Mouse (Mus musculus): ENCODE results near the gene Neurl4.
A peak's percentile ranks its signal among the peaks of the same experiment; 100 is the strongest.

The Neurl4 gene

DNA sequence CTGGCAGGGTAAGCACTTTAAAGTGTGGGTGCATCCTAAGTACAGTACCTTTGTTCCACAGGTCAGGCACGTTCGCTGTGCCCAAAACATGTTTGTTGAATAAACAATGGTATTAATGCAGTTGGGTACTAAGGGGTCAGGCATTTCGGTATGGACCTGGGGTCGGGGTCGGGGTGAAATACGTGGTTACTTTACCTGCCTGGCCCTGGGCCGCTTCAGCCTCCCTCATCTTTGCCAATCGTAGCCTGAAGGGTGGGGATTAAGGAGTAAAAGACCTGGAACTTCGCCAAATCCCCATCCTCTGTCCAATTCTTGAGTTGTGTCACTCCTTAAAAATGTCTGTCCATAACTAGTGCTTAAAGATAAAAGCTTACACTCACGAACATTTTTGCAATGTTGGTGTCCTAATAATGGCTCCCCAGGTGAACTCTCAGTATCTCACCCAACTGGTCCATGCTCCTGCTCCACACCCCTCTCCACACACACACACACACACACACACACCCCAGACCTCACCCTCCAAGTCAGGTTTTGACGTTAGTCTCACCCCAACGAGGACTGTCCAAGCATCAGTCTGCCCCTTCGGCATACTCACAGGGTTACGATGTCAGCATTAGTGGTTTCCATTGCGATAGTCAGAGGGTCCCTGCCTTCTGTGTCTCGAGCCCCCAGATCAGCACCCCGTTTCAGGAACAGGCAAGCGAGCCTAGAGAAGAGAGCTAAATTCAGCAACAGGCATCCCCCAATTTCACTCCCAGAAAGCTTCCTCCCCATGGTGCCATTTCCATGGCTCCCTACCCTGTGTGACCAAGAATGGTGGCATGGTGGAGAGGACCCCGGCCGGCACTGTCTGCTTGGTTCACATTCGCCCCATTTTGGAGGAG is 18.8 kb upstream of the Neurl4 start:
- no peak for DNase-seq

DNA sequence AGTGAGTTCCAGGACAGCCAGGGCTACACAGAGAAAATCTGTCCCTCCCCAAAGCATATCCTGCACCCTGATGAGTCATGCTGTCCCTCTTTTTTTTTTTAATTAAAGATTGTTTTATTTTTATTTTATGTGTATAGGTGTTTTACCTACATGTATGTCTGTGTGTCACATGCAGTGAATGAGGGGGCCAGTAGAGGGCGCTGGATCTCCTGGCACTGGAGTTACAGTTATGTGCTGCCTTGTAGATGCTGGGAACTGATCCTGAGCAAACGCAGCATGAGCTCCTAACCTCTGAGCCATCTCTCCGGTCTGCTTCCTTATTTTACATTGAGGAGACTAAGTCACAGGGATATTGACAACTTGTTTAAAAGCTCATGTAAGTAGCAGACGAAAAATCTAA is 17.8 kb upstream of the Neurl4 start:
- peak; percentile 47 for DNase-seq

DNA sequence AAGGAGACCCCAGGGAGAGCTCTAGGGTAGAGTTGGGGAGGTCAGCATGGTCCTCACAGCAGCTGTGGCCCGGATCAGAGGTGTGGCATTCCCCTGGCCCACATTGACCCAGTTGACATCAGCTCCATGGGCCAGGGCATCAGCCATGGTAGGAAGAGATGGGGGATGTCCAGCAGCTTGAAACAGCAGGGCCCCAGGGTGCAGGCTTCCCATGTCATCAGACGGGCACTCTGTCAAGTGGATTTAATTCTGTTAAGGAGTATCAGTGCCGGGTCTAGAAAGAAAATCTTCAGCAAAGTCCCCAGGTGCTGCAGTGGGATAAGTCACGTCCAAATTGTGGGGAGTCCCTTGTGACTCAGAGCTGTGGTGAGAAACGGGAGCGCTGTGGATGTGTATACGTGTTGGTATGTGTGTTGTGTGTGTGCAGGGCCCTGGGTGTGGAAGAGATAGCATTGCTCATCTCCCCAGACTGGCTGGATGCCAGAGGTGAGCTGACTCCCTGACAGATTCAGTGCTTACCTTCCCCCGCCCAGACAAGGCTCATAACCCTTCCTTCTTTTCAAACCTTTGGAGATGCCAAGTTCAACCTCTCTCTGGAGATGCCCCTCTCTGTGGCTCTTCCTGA is 17.2 kb upstream of the Neurl4 start:
- DNase-seq: no peak

DNA sequence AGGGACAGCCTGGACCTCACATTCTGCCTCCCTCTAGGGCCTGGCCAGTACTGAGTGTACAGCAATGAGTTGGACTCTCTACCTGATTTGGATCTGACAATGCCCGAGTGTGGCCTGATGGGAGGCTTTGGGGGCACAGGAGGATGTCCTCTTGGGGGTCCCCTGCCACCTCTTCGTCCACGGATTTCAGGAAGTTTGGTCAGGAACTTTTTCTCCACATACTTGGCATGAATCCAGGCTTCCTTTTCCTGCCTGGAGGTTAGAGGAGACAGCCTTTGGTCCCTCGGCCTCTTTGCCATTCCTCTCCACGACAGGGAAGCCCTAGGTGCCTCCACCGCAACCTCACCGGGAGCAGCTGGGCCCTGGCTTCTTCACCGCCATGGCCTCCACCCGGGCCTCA is 16.6 kb upstream of the Neurl4 start:
- no peak for DNase-seq

DNA sequence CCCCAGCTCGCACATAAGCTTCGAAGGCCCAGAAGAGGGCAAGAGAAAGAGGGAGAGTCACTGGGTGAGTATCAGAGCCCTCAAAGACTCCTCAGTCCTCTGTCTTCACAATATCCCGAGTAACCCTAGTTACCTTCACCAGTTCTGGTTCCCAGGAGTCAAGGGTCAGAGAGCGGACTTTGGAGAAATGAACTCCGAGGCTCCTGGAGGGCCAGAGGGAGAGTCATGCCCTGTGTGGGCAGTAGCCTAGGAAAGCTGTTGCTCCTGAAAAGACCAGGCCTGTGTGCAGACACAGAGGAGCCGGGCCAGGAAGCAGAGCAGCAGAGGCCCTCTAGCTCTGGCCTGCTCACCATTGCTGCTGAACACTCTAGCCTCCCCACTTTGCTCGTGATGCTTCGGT is 16.2 kb upstream of the Neurl4 start:
- DNase-seq: no peak

DNA sequence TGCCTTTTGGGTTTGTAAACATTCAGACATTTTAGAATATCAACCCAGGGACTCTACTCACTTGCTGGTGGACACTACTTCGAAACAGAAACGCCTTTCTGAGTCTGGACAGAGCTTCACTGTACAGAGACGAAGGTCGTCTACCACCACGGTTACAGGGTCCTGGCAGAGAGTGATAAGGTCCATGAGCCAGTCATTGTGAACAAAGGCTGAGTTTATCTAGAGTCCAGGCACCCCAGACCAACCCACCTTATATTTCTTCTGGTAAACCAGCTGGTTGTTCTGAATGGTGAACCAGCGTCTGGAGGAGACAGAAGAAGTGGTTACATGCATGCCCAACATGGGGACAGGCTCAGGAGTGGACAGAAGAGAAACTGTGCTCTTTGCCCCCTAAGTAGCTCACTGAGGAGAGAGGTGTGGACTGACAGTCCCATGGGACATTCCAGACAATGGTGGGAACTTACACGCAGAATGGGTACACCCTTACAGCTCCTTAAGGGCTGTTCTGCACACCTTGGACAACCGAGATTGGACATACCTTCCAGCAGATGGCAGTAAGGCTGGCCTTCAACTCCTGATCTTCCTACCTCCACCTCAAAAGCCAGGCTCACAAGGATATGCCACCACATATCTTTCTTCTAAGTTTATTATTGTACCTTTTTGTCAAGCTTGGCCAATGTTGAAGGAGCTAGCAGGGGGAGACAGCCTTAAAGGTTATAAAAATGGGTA is 13.8 kb upstream of the Neurl4 start:
- DNase-seq: no peak

DNA sequence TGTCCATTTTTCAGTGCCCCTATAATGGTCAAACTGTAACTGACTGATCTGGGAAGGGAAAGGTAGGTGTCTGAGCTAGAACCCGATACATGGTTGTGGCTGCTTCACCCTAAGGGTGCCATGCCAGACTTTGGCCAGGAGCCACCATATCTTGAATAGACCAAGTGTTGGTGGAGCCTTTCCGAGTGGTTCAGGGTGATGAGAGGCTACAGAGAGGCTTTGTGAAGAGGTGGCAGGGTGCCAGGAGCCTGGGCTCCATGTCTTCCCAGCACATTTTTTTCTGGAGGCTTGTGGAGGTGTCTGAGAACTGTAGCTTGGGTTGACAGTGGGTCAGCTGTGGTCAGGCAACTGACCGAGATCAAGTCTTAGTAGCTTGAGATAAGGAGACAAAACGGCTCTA is 9.4 kb upstream of the Neurl4 start:
- DNase-seq: peak; percentile 48

DNA sequence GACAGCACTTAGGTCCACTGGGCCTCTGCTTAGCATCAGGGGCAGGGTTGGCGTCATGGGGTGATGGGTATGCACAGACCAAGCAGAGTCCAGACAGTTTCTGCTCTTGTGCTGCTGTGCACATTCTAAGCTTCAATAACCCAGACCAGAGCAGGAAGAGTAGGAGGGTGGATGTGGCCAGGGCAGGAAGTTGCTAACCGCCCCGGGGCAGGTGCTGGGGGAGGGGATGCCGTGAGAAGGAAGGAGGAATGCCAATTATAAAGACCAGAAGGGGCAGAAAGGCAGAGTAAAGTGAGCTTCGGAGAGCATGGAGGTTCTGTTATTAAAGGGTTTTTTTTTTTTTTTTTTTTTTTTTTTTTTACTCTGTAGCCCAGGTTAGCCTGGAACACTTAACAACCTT is 6.2 kb upstream of the Neurl4 start:
- no peak for DNase-seq

DNA sequence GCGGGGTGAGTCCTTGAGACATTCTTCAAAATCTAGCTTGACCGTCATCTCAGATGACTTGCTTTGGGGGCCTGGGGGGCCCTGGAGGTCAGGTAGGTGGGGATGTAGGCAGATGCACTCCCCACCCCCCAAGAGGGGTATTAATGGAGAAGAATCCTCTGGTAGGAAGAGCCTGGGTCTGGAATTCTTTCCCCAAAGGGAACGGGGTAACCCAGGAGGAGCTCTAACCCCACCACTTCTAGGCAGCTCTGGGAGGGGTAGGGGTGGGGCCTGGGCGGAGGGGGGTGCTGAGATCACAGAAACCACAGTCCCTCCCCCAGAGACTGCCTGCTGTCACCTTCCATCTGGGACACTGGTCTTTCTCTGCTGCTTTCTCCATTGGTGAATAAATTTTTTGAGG is 5.6 kb upstream of the Neurl4 start, which contains the start of gene Acap1:
Gene Acap1 (minus strand): TSS at position 249 of the 400 bp plus-strand sequence.
- DNase-seq: no peak

DNA sequence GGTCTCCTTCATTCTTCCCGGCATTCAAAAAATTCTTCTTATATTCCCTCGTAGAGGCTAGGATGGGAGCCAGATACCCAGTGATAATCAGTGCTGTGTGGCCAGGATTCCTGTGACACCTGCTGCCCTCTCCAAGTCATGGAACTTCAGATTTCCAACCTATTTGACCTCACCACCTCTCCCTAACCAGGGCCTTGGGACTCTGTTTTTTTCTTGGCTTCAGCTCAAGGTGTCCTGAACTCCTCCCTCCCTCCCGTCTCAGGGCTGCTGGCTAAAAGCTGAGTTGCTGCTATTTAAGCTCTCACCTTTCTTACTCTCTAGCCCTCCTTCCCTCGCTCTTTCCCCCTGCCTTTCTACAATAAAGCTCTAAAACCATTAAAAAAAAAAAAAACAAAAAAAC is 1.0 kb upstream of the Neurl4 start:
- DNase-seq: no peak

DNA sequence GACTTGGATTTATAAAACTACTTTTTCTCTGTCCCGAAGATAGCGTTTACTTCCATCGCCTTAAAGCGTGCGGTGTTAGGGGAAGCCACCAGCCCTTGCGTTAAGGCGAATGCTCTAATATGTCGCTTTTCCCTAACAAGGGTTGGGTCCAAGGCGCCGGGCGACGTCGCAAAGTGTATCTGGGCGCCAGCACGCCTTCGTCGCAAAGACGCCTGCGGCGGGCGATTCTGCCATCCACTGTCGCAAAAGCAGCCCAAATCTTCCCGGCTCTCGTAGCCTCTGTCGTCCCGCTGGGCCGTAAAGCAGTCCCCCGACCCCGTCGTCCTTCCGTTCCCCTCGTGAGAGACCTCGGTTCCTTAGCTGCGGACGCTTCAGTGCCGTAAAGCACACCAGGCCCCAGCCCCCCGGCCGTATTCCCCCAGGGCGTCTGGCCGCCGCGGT is 554 bp downstream of the Neurl4 start:
- peak; percentile 99 for DNase-seq

DNA sequence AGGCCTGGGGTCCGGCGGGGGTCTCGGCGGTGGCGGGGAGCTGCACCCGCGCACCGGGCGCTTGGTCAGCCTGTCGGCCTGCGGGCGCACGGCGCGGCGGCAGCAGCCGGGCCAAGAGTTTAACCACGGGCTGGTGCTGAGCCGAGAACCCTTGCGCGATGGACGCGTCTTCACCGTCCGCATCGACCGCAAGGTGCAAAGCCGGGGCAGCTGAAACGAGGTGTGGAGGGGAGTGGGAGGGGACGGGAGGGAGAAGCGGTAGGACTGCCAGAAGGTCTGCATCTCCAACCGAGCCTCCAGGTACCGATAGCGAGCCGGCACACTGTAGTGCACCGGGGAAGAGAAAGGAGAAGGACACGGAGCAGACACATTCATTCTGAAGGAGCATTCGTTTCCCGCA is 1.1 kb downstream of the Neurl4 start:
- DNase-seq: no peak

DNA sequence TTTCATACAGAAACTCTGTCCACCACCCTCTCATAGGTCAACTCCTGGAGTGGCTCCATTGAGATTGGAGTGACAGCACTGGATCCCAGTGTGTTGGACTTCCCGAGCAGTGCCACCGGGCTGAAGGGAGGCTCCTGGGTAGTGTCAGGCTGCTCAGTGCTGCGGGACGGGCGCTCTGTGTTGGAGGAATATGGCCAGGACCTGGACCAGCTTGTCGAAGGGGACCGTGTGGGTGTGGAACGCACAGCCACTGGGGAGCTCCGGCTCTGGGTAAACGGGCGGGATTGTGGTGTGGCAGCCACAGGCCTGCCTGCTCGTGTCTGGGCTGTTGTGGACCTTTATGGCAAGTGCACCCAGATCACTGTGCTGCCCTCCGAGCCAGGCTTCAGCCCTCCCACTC is 2.1 kb downstream of the Neurl4 start:
- DNase-seq: no peak

DNA sequence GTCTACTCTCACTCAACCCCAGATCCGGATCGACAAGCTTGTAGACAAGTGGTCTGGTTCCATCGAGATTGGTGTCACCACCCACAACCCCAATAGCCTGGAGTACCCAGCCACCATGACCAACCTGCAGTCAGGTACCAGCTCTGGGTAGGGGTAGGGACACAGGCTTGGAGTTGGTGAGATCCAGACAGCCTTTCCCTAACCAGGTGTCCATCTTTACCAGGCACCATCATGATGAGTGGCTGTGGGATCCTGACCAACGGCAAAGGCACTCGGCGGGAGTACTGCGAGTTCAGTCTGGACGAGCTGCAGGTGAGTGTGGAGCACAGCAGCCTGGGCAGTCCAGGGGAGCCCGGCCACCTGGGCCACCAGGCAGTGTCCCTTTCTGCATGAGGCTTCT is 3.4 kb downstream of the Neurl4 start:
- no peak for DNase-seq

DNA sequence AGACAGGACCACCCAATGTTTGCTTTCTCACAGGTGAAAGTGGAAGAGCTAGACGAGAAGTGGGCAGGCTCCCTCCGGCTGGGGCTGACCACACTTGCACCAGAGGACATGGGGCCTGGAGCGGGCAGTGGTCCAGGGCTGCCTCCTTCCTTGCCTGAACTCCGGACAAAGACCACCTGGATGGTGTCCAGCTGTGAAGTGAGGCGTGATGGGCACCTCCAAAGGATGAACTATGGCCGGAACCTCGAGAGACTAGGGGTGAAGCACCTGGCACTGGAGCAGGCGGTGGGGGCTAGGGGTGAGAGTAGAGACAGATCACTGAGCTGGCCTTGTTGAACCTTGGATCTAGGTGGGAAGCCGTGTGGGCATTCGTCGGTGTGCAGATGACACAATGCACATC is 7.8 kb downstream of the Neurl4 start:
- DNase-seq: no peak

DNA sequence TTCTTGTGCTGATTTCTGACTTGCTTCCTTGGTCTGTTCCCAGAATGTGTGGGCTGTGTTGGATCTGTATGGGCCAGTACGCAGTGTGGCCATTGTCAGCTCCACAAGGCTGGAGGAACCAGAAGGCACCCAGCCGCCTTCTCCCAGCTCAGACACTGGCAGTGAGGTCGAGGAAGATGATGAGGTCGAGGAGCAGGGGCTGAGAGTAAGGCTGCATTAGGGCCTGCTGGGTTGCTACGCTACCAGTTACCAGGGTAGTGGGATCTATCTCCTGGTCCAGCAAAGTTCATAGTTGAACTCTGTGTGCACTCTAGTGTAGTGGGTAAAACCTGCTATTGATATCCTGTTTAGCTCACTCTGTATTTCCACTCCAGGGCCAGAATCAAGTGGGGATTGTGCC is 8.3 kb downstream of the Neurl4 start:
- no peak for DNase-seq

DNA sequence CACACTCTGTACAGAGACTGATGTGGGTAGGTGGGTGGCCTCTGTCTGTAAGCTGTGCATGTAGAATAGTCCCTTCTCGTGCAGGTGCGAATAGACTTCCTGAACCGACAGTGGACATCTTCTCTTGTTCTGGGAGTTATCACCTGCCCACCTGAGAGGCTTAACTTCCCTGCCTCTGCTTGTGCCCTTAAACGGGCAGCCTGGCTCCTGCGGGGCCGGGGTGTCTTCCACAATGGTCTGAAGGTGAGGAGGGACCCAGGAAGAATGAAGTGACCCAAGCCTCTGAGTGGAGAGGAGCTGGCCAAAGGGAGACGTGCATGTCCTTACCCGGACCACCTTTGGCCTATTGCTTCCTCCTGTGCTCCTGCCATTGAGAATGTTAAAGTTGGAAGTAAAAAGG is 9.3 kb downstream of the Neurl4 start:
- no peak for DNase-seq

DNA sequence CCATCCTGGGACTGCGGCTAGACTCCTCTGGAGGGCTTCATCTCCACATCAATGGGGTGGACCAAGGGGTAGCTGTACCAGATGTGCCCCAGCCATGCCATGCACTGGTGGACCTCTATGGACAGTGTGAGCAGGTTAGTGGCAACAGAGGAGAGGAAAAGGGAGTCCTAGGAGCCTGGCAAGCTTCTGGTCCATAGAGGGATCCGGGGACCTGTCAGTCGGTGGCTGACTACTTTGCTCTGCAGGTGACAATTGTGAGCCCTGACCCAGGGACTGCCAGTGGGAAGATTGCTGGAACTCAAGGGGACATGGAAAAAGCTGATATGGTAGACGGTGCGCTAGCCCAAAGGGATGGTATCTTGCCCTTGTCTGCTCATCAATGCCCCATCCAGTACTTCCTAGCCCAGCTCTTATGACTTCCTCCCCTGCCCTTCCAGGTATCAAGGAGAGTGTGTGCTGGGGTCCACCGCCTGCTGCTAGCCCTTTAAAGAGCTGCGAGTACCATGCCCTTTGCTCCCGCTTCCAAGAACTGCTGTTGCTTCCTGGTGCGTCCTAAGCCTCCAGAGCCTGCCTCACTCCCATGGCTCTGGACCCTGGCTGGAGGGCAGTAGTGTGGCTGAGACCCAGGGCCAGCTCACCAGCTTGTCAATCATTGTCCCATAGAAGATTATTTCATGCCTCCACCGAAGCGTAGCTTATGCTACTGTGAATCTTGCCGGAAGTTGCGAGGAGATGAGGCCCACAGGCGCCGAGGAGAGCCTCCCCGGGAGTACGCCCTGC is 10.1 kb downstream of the Neurl4 start:
- DNase-seq: no peak

DNA sequence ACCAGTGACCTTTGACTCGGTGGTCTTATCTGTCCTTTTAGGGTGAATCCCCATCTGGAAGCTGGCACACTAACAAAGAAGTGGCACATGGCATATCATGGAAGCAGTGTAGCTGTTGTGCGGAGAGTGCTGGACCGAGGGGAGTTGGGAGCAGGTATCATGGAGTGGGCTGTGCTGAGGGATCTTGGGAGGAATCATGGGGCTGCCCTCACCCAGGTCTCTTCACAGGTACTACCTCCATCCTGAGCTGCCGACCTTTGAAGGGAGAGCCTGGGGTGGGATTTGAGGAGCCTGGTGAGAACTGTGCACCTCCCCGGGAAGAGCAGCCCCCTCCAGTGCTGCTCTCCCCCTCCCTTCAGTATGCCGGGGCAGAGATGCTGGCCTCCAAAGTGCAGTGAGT is 10.8 kb downstream of the Neurl4 start:
- no peak for DNase-seq

DNA sequence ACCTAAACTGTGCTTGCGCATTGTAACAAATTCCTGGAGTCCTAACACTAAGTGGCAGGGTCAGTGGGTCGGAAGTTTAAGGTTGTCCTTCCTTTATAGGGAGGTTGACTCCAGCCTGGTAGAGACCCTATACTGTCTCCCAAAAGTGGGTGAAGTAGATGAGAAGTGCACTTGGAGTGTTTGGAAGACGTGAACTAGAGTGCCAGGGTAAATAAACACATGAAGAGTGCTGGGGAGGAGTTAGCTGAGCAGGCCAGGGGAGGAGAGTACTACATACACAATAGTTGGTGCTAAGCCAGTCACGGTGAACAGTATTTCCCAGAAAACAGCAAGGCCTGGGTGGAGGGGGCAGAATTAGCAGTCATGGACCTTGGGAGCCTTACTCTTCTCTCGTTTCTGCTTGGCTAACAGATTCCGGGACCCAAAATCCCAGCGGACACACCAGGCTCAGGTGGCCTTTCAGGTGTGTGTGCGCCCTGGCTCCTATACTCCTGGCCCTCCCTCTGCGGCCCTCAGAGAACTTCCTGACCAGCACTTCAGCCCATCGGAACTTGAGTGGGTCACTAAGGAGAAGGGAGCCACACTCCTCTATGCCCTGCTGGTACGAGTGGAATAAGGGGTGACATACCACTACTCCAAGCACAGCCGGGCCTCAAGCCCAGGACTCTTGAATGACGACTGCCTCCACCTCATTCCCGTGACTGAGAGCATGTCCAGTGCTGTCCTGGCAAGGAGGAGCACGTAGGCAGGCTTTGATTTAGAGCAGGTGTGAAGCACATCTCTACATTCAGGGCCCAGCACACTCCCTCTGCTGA is 12.1 kb downstream of the Neurl4 start:
- DNase-seq: no peak

DNA sequence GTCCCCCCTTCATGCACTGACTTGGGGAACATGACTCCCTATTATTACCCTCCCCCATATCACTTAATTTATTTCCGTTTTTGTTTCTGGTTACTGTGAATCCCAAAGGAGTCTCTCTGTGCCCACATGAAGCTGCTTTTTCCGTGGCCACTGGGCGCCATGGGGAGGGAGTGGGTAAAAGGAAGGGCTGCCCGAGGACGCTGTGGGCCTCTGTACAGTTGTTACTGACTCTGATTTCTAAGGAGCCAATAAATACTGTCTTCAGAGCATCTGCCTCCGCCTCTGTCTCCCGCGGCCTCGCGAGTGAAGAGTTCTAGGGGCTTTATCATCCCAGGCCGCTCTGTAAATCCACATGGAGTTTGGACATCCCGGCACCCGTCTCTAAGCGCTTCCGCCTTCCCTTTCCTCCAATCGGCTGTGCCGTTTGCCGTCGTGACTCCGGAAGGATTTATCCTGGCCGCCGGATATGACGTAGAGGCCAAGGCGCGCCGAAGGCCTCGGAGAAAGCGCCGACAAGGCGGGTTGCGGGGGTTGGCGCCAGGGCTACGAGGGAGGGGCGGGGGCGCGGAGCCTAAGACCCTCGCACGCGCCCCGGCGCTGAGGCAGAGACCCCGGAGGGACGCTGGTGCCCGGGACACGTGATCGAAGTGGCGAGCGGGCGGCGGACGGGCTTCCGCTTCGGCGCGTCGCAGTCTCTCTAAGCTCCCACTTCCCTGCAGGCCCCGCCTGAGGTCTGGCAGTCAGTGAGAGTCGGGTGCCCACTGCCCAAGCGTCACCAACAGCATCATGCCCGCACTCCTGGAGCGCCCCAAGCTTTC is 12.9 kb downstream of the Neurl4 start, which contains the start of gene Gps2:
Gene Gps2 (plus strand): TSS at position 335 of the 818 bp plus-strand sequence.
- DNase-seq: peak; percentile 98
